Mouse (Mus musculus) erythroblast, embryonic 14.5 days (primary cell): Measurements from ENCODE around the gene Trib3.

Source experiments
- GATA1 ChIP-seq: IDR thresholded peaks from 2 replicates; pipeline ENCODE4 v1.6.1; 2012; ENCODE audit warnings: low read length, inconsistent platforms, mixed read lengths
- TAL1 ChIP-seq: IDR thresholded peaks from 3 replicates; pipeline ENCODE4 v1.6.1; 2012; ENCODE audit warnings: low read length, inconsistent platforms, mixed read lengths

DNA sequence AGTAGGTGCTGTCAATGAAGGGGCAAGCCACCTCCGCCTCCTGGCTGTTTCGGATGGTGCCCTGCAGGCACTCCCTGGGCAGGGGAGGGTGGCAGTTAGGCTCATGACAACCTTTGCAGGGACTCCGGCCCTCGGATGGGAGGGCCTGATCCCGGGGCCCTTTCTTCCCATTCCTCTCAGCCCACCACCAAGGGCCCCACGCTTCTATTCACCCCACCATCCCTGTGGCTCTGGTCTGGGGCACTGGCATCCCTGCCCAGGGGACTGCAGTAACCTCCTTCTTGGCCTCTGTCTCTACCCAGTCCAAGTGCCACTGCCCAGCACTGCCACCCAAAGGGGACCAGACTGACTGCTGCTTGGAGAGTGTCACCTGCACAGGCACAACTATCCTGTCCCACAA, 21.6 kb downstream of the Trib3 start:
- TF ChIP-seq GATA1 (no peak), TAL1 (no peak)
